Mouse (Mus musculus) bone marrow macrophage, adult 2 months (primary cell): ENCODE data around the gene Marc2.

Experiments used
- CTCF ChIP-seq: IDR thresholded peaks from 2 replicates; pipeline ENCODE4 v1.5.1; 2012; ENCODE audit warnings: low read depth, mild to moderate bottlenecking, low read length, moderate library complexity
- POLR2A ChIP-seq: IDR thresholded peaks from 2 replicates; pipeline ENCODE4 v1.6.1; 2012; ENCODE audit warnings: mild to moderate bottlenecking, low read depth, low read length, borderline replicate concordance

DNA sequence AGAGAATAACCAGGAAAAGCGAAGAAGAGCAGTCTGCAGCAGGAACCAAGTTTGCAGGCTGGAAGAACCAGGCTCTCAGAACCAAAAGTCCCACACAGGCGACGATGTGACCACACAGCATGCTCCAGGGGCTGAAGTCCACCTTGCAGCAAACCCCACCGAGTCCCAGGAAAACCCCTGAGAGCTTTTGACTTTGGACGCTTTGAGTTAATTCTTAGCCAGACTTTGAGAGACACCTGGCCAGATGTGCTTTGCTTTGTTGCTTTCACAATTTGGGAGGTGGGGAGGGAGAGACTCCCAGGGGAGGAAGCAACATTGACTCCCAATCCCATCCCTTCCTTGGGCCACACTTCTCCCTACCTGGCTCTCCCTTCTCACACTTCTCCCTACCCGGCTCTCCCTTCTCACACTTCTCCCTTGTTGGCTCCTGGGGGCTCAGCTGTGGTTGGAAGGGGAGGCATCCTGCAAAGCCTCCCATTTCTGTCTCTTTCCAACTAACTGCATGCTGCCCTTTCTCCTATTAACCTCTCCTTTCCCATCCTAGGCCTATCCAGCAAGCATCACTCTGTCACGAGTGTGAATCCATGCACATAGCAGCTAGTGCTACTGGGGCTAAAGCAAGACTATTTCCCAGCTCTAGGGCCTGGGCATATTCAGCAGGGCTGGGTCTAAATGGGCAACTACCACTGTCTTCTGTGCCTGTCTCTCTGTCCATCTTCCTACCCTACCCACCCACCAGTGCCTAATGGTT, 26.0 kb upstream of the Marc2 start:
- TF ChIP-seq CTCF: no peak
- TF ChIP-seq POLR2A: no peak
